Mouse (Mus musculus) layer of hippocampus, adult 18-20 months (tissue): ENCODE measurements around the gene Anapc2. TPM values are rescaled to one million over a fixed set of nuclear protein-coding genes. Genes with fewer than 3 reads are reported as not detected.

Experiments
- DNase-seq, 2 experiments: peaks; one replicate each; pipeline ENCODE4 v3.0.0; 2022; ENCODE audit warnings: low spot score in 2 of 2
- total RNA-seq, 2 experiments: library from RNA; stranded (reverse); gene quantifications; 2 replicates each; pipeline ENCODE4 v1.2.3; 2021

Gene Anapc2
- total RNA-seq, 2 experiments from 2014 or later = 79.8 to 84.4 TPM

GRCm38 (mm10) chr2:25267241-25267640, 5.0 kb upstream of the Anapc2 start:
- no peak for DNase-seq

DNA sequence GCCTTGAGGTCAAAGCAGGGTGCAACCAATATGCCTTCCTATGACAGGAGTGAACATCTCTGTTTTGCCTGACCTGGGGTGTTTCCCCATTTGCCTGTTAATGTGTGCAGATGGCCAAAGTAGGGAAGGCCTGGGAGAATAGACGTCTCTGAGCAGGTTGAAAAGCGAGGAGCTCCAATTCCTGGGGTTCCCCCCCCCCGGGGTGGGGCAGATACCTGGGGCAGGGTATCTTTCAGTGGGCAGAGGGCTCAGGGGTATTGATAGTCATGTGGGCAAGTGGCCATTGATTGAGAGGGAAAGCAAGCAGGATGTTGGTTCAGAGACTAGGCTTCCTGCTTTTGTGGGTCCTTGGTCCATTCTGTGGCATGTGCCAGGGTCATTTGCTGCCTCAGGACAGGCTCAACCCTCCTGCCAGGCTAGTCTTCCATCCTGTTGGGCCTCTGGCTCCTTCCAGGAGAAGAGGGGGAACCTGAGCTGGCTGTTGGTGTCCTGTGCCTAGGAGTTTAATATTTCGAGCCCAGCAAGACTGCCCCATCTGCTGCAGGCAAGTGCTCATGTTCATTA, 4.5 kb upstream of the Anapc2 start:
- DNase-seq = no peak

- DNase-seq = no peak
Observed at GRCm38 (mm10) chr2:25272515-25272914, 237 bp downstream of the Anapc2 start.

DNA sequence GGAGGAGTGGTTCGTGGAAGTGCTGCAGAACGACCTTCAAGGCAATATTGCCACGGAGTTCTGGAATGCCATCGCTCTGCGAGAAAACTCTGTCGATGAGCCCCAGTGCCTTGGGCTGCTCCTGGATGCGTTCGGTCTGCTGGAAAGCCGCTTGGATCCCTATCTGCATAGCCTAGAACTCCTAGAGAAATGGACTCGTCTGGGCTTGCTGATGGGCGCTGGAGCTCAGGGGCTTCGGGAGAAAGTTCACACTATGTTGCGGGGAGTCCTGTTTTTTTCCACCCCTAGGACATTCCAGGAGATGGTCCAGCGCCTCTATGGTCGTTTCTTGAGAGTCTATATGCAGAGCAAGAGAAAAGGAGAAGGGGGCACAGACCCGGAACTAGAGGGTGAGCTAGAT, 732 bp downstream of the Anapc2 start:
- no peak for DNase-seq

DNA sequence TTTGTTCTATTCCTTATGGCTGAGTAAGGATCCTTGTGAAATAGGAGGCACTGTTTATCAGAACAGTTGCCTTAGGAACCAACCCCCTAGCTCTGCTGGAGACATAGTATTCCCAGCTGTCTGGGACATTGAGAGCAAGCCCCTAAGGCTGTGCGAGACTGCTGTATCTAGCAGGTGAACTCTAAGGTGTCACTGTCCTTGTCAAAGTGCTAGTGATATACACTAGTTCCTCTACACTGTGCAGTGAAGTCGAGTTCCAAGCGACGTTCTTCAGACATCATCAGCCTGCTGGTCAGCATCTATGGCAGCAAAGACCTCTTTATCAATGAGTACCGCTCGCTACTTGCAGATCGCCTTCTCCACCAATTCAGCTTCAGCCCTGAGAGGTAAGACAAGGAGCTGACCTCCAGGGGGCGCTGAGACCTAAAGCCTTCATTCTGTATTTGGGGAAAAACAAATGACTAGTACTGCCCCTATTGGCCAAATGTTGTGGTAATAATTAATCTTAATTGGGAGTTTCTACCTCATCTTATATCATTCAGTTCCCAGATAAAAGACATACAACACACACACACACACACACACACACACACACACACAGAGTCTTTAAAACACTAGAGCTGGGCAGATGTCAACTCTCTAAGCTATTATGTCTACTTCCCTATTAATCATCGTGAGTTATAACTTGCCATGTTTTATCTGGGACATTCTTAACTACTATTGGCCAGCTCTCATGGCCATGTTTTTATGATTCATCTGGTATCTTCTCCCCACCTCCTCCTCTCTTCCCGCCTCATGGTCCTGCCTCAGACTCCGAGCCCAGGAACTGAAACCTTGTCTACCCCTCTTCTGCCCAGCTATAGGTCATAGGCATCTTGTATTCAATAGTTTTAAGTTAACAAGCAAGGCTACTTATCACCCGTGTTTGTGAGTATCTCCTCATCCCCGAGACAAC, 6.9 kb downstream of the Anapc2 start:
- DNase-seq = peak; percentile 65 to 90

GRCm38 (mm10) chr2:25285551-25285950, 13.3 kb downstream of the Anapc2 start:
- DNase-seq = no peak

- DNase-seq = no peak
Observed at GRCm38 (mm10) chr2:25286314-25286713, 14.0 kb downstream of the Anapc2 start.

- DNase-seq = peak in 1 of 2 experiments; percentile 69
Observed at GRCm38 (mm10) chr2:25286837-25287636, 14.8 kb downstream of the Anapc2 start.

- DNase-seq = no peak
Observed at GRCm38 (mm10) chr2:25287927-25288649, 15.8 kb downstream of the Anapc2 start, which contains the start of gene Tmem210. Gene Tmem210, plus strand, starts transcription at chr2:25288145.

- DNase-seq = no peak
Observed at GRCm38 (mm10) chr2:25288734-25289345, 16.6 kb downstream of the Anapc2 start.

DNA sequence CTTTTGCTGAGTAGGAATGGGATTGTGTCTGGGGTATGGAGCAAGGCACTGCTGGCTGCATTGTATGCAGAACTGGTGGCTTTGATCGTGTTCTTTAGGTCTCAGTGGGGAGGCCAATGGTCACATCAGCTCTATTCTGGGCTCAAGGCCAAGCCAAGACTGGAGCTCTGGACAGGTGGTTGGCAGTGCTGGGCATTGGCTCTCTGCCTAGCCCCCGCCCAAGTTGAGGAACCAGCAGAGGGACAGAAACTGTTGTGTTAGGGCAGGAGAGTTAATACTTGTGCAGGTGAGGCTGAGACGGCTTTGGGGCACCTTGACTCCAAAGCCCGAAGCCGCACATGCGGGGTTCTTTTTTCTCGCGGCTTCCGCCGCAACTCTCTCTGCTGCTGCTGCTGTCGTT, 17.4 kb downstream of the Anapc2 start, which contains the start of gene Lrrc26:
Gene Lrrc26 (plus strand): TSS at position 265 of the 400 bp plus-strand sequence.
- no peak for DNase-seq

- DNase-seq = peak; percentile 71 to 77
Observed at GRCm38 (mm10) chr2:25290101-25290815, 18.0 kb downstream of the Anapc2 start.

- peak; percentile 46 to 70 for DNase-seq
Observed at GRCm38 (mm10) chr2:25290816-25291130, 18.5 kb downstream of the Anapc2 start.

GRCm38 (mm10) chr2:25291184-25292053, 19.1 kb downstream of the Anapc2 start:
- no peak for DNase-seq

DNA sequence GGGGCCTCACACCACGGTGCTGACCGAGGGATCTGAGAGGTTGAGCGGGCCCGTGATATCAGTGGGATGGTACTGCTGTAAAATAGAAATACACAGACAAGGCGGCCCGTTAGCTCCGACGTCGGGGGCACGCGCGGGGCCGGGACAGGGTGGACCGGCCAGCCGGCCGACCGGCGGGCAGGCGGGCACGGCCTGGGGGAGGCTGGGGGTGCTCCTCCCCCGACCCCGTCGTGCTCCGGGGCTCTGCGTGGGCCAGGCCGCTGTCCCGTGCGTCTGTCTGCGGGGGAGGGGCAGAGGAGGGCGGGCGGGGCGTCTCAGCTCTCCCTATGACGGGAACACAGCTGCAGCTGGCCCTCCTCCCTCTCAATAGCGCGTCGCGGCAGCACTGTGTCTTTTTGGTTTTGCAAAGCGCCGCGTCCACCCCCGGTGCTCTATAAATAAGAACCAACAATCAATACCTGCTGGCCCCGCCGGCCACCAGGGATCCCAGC, 19.8 kb downstream of the Anapc2 start:
- DNase-seq = peak in 1 of 2 experiments; percentile 60

DNA sequence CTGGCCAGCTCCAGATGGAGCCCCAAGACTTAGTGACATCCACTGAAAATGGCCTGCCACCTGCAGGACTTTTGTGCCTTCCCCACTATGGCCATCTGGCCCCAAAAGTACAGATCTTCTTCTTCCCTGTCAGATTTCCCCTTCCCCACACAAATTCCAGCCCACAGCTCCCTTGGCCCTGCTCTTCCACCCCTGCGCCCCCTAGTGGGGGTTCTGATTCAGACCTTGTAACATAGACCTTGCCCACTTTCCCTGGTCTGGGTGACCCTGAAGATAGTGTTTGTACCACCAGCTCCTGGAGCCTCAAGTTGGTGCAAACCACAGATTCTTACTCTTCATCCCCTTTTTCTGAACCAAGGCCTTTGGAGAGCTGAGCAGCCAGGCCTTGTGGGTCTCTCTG, 20.6 kb downstream of the Anapc2 start:
- peak; percentile 54 to 66 for DNase-seq

DNA sequence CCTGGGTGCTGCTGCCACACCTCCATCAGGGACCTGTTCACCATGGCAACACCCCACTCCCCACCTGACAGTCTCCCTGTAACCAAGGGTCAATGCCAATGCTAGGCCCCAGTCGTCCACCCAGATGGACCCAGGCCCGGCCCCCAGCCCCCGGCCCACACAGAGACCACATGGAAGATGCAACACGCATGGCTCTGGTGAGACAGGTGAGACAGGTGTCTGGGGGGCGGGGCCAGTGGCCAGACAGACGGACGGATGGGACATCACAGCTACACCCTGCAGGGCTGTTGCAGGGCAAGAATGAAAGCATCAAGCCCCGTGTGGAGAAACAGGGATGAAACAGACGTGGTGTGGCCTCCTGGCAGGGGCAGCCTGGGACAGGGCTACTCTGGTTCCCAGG, 21.4 kb downstream of the Anapc2 start:
- DNase-seq = no peak

DNA sequence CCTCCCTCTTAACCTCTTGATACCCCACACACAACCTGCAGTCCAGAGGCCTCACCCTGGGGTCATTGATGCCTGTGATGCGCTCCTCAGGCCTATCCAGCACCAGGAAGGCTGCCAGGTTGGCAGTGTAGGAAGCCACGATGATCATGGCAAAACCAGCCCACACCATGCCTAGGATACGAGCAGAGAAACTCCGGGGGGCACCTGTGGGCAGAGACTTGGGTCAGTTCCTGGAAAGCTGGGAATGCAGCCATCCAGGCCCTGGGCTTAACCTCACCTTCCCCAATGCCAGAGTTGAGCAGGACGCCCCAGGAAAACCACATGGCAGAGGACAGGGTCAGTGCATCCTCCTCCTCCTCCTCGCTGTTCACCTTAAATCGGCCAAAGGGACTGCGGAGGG, 24.8 kb downstream of the Anapc2 start:
- no peak for DNase-seq

GRCm38 (mm10) chr2:25298046-25298445, 25.8 kb downstream of the Anapc2 start:
- no peak for DNase-seq
